Mouse (Mus musculus) intestine, embryonic 15.5 days (tissue): ENCODE data around the gene Ttc21a. TPM values are rescaled to one million over a fixed set of nuclear protein-coding genes. Genes with fewer than 3 reads are reported as not detected.

Source experiments
- ATAC-seq: fragments of 200-750 bp; cut with Nextera tagmentation; 2 replicates; pipeline ENCODE4 v1.8.0; 2017; ENCODE audit warnings: moderate TSS enrichment, moderate library complexity
- H3K27ac ChIP-seq: fragments of 300-500 bp; sonication (generic); 2 replicates; pipeline ENCODE4 v1.5.1; 2015; ENCODE audit warnings: mild to moderate bottlenecking, inconsistent platforms
- H3K27me3 ChIP-seq: fragments of 300-500 bp; sonication (generic); replicated peaks from 2 replicates; pipeline ENCODE4 v1.6.1; 2015; ENCODE audit warnings: inconsistent platforms
- H3K36me3 ChIP-seq: fragments of 300-500 bp; sonication (generic); 2 replicates; pipeline ENCODE4 v1.6.1; 2015; ENCODE audit warnings: inconsistent platforms
- H3K4me1 ChIP-seq: fragments of 300-500 bp; sonication (generic); replicated peaks from 2 replicates; pipeline ENCODE4 v1.6.1; 2015; ENCODE audit warnings: inconsistent platforms
- H3K4me2 ChIP-seq: fragments of 300-500 bp; sonication (generic); replicated peaks from 2 replicates; pipeline ENCODE4 v1.6.1; 2015; ENCODE audit warnings: mild to moderate bottlenecking, inconsistent platforms
- H3K4me3 ChIP-seq: fragments of 300-500 bp; sonication (generic); replicated peaks from 2 replicates; pipeline ENCODE4 v1.5.1; 2015; ENCODE audit warnings: inconsistent platforms
- H3K9ac ChIP-seq: fragments of 300-500 bp; sonication (generic); 2 replicates; pipeline ENCODE4 v1.6.1; 2015; ENCODE audit warnings: inconsistent platforms
- H3K9me3 ChIP-seq: fragments of 300-500 bp; sonication (generic); 2 replicates; pipeline ENCODE4 v1.6.1; 2016; ENCODE audit warnings: inconsistent platforms
- whole genome bisulfite sequencing: fragments of 180-500 bp; shearing (Covaris S2); methylation state at CpG from one replicate; pipeline ENCODE4 v1.1.7; 2015; 5-methylcytosine and 5-hydroxymethylcytosine counted together
- polyA plus RNA-seq: library from polyadenylated mRNA; unstranded; fragments of >200 nt; fragmentation: Nextera tagmentation; extraction: Ambion mirVana; gene quantifications from 2 replicates; pipeline ENCODE4 v1.2.1, GENCODE M21; 2015

Ttc21a gene
- polyA plus RNA-seq, 1 experiment from 2014 or later = 0.11 TPM

DNA sequence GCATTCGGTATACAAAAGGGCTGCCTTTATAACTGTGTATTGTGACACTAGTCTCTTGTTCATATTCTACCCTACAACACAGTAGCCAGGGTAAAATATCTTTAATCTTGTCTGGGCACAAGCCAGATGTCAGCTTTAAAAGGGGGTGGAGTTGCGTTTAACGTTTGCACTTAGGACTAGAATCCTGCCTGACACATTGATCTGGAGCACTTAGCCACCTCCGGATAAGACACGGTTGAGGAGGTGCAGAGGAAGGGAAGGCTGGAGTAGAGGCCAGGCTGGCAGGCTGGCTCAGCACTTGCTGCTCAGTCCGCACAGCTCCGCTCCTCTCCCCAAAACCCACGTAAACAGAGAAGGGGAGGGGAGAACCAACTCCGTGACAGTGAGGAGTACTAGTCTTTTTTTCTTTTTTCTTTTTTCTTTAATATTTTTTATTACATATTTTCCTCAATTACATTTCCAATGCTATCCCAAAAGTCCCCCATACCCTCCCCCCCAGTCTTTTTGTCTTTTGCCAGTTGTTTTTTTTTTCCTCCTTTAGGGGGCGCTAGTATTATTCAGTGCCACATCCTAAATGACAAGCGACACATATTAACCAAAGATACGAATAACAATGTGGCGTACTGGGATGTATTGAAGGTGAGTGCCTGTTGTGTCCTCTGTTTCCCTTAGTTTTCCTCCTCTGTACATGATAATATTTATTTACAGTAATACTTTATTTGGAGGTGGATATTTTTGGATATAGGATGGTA, 24.1 kb upstream of the Ttc21a start:
- no peak overlapping the region for H3K4me2 ChIP-seq
- WGBS = 78% methylated on average over 13 of the region's 13 CpGs
- H3K27me3 ChIP-seq = no peaks in the 10 kb centered on the region
- no peak for ATAC-seq
- H3K27ac ChIP-seq = no peak overlapping the region
- peaks cover 38% of the 10 kb centered on the region for H3K36me3 ChIP-seq
- H3K9ac ChIP-seq = no peak overlapping the region
- no peaks in the 10 kb centered on the region for H3K9me3 ChIP-seq
- H3K4me1 ChIP-seq = no peaks in the 10 kb centered on the region
- no peak overlapping the region for H3K4me3 ChIP-seq

DNA sequence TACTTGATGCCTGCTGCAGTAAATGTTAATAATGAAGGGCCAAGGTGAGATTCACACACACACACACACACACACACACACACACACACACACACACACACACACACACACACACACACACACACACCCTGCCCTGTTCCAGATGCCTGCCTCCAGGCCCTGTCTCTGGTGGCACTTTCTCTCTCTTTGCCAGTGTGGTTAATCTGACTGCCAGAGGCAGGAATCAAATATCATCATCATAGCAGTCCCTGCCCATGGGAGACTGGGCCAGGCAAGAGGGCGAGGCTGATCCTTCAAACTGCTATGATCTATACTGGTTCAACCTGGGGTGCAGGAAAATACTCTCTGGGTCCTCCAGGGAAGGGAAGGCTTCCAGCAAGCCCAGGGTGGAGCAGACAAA, 17.5 kb upstream of the Ttc21a start:
- Histone ChIP-seq H3K9me3 (no peaks in the 10 kb centered on the region), H3K4me3 (no peak overlapping the region), H3K4me1 (no peaks in the 10 kb centered on the region), H3K9ac (no peak overlapping the region), H3K4me2 (no peak overlapping the region), H3K27ac (no peak overlapping the region), H3K36me3 (peaks cover 46% of the 10 kb centered on the region), H3K27me3 (no peaks in the 10 kb centered on the region)
- 88% methylated on average over 1 of the region's 1 CpGs for WGBS
- no peak for ATAC-seq

DNA sequence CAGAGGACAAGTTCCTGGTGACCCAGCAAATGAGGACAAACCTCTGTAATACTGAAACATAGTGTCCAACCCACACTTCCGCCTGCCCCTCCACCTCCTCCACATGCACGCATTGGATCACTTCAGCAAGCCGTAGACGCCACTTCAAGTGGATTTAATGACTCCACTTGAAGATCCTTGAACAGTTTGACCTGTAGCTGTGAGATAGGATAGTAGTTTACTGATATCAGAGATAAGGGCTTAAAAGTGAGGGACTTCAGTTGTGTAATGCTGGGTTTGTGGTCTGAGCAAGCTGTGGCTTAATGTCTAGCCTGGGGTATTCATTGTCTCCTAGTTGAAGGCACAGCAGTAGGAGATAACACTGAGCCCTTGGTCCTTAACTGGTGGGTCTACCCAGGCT, 13.9 kb upstream of the Ttc21a start:
- no peak overlapping the region for H3K9ac ChIP-seq
- H3K4me3 ChIP-seq = no peak overlapping the region
- no peaks in the 10 kb centered on the region for H3K9me3 ChIP-seq
- H3K4me1 ChIP-seq = 0 out of 2 replicates have a peak, but pooled peaks cover 3% of the 10 kb centered on the region
- 81% methylated on average over 4 of the region's 4 CpGs for WGBS
- H3K27me3 ChIP-seq = no peaks in the 10 kb centered on the region
- no peak overlapping the region for H3K4me2 ChIP-seq
- peaks cover 39% of the 10 kb centered on the region for H3K36me3 ChIP-seq
- no peak overlapping the region for H3K27ac ChIP-seq
- ATAC-seq = no peak

DNA sequence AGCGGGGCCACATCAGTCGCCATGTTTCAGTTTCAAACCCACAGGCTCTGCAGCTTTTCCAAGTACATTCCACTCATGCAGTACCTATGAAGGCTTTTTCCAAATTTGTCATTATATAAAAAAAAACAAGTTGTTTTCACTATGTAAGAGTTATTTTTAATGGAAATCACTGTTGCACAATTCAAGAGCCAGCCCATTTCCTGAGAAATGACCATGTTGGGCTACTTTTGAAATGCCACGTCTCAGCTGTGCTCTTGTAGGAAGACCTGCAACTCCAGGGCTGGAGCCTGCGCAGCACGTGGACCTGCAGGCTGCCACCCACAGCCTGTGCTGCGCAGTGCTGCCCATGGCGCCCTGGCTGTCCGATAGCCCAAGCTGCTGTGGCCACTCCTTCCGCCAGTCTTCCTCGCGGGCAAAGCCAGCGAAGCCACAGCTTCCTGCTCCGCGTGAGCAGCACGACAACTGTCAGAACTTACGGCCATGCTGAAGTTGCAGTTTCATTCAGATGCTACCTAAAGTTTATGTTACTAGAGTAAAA, 12.2 kb upstream of the Ttc21a start:
- Histone ChIP-seq H3K9me3 (no peaks in the 10 kb centered on the region), H3K27me3 (no peaks in the 10 kb centered on the region), H3K4me1 (0 out of 2 replicates have a peak, but pooled peaks cover 3% of the 10 kb centered on the region), H3K27ac (no peak overlapping the region), H3K9ac (no peak overlapping the region), H3K4me2 (no peak overlapping the region), H3K36me3 (peaks cover 38% of the 10 kb centered on the region), H3K4me3 (no peak overlapping the region)
- 78% methylated on average over 16 of the region's 16 CpGs for WGBS
- no peak for ATAC-seq

DNA sequence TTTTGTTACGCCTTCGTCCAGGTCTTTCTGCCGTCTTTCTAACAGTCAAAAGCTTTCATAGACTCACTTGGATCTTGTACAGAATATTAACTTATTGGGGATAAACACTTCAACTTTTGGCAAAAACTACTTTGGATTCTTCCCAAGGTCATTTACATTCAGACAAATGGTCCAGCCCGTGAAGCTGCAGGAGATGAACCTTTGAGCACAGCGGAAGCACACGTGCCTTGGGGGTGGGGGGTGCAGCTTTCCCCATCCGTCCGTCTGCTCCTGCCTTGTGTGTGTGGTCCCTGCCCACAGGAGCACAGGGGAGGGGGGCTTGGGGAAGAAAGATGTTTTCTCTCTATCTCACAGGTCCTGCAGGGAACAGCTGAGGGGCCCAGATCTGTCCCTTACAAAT, 11.7 kb upstream of the Ttc21a start:
- ATAC-seq = peak; percentile 44; the same call in 1 of the 2 replicates
- Histone ChIP-seq H3K27ac (peak overlapping the region; percentile 19; the same call in 1 of the 2 replicates), H3K9me3 (no peaks in the 10 kb centered on the region), H3K4me1 (0 out of 2 replicates have a peak, but pooled peaks cover 3% of the 10 kb centered on the region), H3K27me3 (no peaks in the 10 kb centered on the region), H3K4me3 (no peak overlapping the region), H3K36me3 (peaks cover 40% of the 10 kb centered on the region), H3K9ac (no peak overlapping the region), H3K4me2 (no peak overlapping the region)
- WGBS = 55% methylated on average over 8 of the region's 8 CpGs

DNA sequence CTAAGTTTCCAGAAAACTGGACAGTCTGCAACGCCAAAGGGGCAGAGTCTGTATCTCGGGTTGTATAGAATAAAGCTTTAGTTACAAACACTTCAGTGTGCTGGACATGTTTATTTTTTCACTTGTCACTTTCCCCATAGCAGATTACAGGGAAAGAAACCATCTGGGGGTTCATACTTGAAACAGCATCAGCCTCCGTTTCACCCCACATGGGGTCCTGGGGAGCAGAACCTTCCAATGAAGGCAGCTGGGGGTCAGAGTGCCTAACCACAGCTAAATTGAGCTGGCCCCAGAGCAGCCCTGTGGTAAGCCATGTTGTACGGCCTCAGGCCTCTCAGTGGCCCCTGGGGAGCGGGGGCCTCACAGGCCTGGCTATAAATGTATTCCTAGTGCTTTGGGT, 10.9 kb upstream of the Ttc21a start:
- 0 out of 2 replicates have a peak, but pooled peaks cover 3% of the 10 kb centered on the region for H3K4me1 ChIP-seq
- H3K27ac ChIP-seq = 0 out of 2 replicates have a peak overlapping the region, but pooled peaks have one; percentile 48
- no peak overlapping the region for H3K4me3 ChIP-seq
- no peaks in the 10 kb centered on the region for H3K27me3 ChIP-seq
- H3K36me3 ChIP-seq = peaks cover 36% of the 10 kb centered on the region
- WGBS = 75% methylated on average over 5 of the region's 5 CpGs
- ATAC-seq = peak; percentile 24; the same call in 1 of the 2 replicates
- no peak overlapping the region for H3K9ac ChIP-seq
- no peaks in the 10 kb centered on the region for H3K9me3 ChIP-seq
- H3K4me2 ChIP-seq = no peak overlapping the region

DNA sequence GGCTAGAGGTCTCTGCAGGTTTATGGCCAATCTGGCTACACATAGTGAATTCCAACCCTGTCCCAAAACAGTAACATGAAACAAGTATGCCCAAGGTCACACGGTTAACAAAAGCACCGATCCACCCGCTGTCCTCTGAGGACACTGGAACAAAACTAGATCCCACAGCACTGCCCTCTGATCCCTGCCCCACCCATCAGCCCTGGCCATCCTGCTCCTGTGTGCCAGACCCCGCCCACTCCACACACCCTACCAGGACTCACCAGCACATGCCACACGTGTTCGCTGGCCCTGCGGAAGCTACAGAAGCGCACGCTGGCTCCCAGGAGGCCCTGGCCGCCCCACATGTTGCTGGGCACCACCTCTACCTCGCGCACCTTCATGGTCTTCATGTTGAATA, 5.0 kb upstream of the Ttc21a start:
- no peaks in the 10 kb centered on the region for H3K27me3 ChIP-seq
- H3K4me1 ChIP-seq = peaks cover 21% of the 10 kb centered on the region
- WGBS = 71% methylated on average over 12 of the region's 12 CpGs
- H3K4me2 ChIP-seq = peak overlapping the region; percentile 19; the same call in 1 of the 2 replicates
- peaks cover 18% of the 10 kb centered on the region; the same call in 1 of the 2 replicates for H3K36me3 ChIP-seq
- peak; percentile 83 for ATAC-seq
- H3K9me3 ChIP-seq = no peaks in the 10 kb centered on the region
- H3K4me3 ChIP-seq = no peak overlapping the region
- no peak overlapping the region for H3K9ac ChIP-seq
- 0 out of 2 replicates have a peak overlapping the region, but pooled peaks have one; percentile 27 for H3K27ac ChIP-seq

DNA sequence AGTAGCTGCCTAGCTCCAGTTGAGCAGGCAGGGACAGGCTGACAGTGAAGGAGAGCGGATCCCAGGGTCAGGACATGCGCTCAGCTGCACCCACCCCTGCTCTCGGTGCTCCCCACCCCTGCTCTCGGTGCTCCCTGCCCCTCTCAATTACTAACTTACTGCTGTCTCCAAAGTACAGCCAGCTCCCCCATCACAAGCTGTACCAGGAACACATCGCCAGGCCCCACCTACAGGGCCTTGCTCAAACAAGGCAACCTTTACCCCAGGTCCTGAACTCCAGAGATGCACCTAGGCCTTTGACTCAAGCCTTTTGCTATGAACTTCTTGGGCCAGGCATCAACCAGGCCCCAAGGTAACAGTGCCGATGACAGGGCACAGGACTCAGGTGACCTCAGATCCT, 3.7 kb upstream of the Ttc21a start:
- Histone ChIP-seq H3K9ac (no peak overlapping the region), H3K4me1 (peaks cover 27% of the 10 kb centered on the region), H3K4me3 (no peak overlapping the region), H3K36me3 (peaks cover 15% of the 10 kb centered on the region; the same call in 1 of the 2 replicates), H3K9me3 (no peaks in the 10 kb centered on the region), H3K4me2 (no peak overlapping the region), H3K27me3 (no peaks in the 10 kb centered on the region), H3K27ac (no peak overlapping the region)
- no peak for ATAC-seq
- WGBS = 89% methylated on average over 6 of the region's 6 CpGs

DNA sequence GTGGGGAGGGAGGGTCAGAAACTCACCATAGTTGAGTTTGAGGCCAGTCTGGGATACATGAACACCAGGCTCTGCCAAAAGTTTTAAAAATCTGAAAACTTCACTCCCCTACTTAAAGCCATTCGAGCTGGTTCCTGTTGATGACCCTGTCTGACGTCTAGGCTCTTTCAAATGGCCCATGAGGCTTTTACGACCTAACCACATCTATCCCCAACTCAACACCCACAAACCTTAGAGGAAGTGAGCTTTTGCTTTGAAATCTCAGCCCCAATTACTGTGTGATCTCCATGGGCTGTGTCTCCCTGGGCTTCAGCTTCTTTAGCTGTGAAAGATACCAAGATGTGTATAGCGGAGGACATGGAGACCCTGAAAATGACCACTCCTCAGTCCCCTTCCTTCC, 1.1 kb downstream of the Ttc21a start:
- Histone ChIP-seq H3K4me2 (no peak overlapping the region), H3K27ac (no peak overlapping the region), H3K4me3 (no peak overlapping the region), H3K4me1 (peaks cover 16% of the 10 kb centered on the region), H3K9me3 (no peaks in the 10 kb centered on the region), H3K27me3 (no peaks in the 10 kb centered on the region), H3K9ac (no peak overlapping the region), H3K36me3 (no peaks in the 10 kb centered on the region)
- ATAC-seq = no peak
- WGBS = 70% methylated on average over 4 of the region's 4 CpGs

DNA sequence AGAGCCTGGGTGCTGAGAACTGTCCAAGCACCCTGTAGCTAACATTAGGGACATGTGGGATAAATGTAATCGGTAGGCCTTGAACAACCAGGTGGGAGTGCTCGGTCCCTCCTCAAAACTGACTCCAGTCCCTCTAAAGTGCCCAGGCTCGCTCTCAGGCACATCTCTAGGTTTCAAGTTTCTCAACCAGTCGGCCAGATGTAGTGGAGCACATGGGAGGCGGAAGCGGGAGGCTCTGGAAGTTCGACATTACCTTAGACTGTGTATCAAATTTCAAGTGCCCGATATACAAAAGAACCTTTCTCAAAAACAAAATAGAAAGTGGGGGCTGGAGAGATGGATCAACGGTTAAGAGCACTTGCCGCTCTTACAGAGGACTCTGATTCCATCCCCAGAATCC, 2.2 kb downstream of the Ttc21a start:
- no peaks in the 10 kb centered on the region for H3K9me3 ChIP-seq
- no peak overlapping the region for H3K27ac ChIP-seq
- no peak overlapping the region for H3K4me2 ChIP-seq
- no peak overlapping the region for H3K4me3 ChIP-seq
- H3K36me3 ChIP-seq = no peaks in the 10 kb centered on the region
- ATAC-seq = no peak
- peaks cover 10% of the 10 kb centered on the region for H3K4me1 ChIP-seq
- no peak overlapping the region for H3K9ac ChIP-seq
- WGBS = 56% methylated on average over 10 of the region's 10 CpGs
- H3K27me3 ChIP-seq = no peaks in the 10 kb centered on the region

DNA sequence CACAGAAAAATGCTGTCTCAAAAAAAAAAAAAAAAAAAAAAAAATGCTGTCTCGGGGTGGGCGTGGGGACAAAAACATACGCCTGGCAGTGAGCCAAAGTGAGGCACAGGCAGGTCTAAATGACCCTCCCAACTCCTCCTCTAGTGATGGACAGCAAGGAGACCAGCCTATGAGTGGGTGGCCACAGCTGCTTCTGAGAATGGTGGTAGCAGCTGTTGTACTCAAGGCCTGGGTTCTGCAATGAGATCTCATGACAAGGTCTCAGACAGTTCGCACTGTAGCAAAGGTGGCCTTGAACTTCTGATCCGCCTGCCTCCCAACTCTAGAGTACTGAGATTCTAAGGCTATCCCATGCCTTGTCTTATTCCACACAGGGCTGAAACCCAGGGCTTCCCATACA, 4.0 kb downstream of the Ttc21a start:
- no peak overlapping the region for H3K4me3 ChIP-seq
- H3K27ac ChIP-seq = no peak overlapping the region
- H3K27me3 ChIP-seq = no peaks in the 10 kb centered on the region
- peaks cover 7% of the 10 kb centered on the region for H3K4me1 ChIP-seq
- ATAC-seq = no peak
- no peak overlapping the region for H3K4me2 ChIP-seq
- H3K9ac ChIP-seq = no peak overlapping the region
- no peaks in the 10 kb centered on the region for H3K9me3 ChIP-seq
- 68% methylated on average over 5 of the region's 5 CpGs for WGBS
- H3K36me3 ChIP-seq = no peaks in the 10 kb centered on the region

DNA sequence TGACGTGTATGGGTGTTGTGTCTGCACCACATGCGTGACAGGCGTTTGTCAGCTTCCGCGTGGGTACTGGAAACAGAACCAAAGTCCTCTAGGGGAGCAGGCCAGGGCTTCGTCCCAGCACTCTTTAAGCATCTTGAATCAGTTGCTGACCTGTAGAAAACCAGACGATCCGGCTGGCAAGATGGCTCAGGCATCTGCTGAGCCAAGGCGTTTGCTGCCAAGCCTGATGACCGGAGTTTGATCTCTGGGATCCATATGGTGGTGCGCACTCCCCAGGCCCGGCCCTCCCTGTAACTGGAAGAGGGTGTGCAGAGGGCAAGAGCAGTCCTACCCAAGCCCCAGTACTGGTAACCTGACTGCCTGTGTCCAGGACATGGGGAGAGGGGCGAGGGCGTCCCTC, 4.5 kb downstream of the Ttc21a start:
- no peaks in the 10 kb centered on the region for H3K36me3 ChIP-seq
- no peak for ATAC-seq
- H3K27ac ChIP-seq = no peak overlapping the region
- peaks cover 5% of the 10 kb centered on the region for H3K4me1 ChIP-seq
- no peak overlapping the region for H3K4me2 ChIP-seq
- H3K9ac ChIP-seq = no peak overlapping the region
- no peaks in the 10 kb centered on the region for H3K9me3 ChIP-seq
- H3K4me3 ChIP-seq = no peak overlapping the region
- H3K27me3 ChIP-seq = no peaks in the 10 kb centered on the region
- WGBS = 83% methylated on average over 14 of the region's 14 CpGs

DNA sequence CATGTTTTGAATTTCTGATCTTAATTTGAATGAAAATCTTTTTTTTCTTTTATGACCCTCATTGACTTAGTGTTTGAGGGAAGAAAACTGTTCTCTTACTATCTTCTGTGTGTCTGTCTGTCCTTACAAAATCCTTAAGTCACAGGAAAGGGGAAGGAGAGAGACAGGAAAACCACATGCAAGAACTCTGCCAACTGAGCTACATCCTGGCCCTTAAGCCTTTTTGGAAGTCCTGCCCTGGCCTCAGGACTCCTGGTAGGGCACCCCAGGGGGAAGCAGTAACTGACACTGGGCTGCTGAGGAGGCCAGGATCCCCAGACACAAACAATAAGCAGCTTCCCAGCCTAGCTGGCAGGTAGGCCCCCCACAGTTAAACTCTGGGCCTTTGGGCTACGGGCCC, 5.9 kb downstream of the Ttc21a start:
- no peaks in the 10 kb centered on the region for H3K9me3 ChIP-seq
- no peak overlapping the region for H3K4me2 ChIP-seq
- no peaks in the 10 kb centered on the region for H3K27me3 ChIP-seq
- H3K36me3 ChIP-seq = no peaks in the 10 kb centered on the region
- H3K27ac ChIP-seq = no peak overlapping the region
- no peak overlapping the region for H3K4me3 ChIP-seq
- H3K9ac ChIP-seq = no peak overlapping the region
- no peak for ATAC-seq
- no peaks in the 10 kb centered on the region for H3K4me1 ChIP-seq
- 67% methylated on average over 1 of the region's 1 CpGs for WGBS
